Mouse (Mus musculus): Measurements from ENCODE around the gene Ift57. TPM values are rescaled to one million over a fixed set of nuclear protein-coding genes. Genes with fewer than 3 reads are reported as not detected.

Gene Ift57
- total RNA-seq, 2 experiments from 2014 or later, result 10.1 to 12.6 TPM

GRCm38 (mm10) chr16:49790575-49791465 is 91.8 kb downstream of the Ift57 start:
- DNase-seq (ENCODE audit: low spot score in 2 of 2), result no peak

- no peak for DNase-seq (ENCODE audit: low spot score in 2 of 2)
Observed at GRCm38 (mm10) chr16:49792446-49792878, 93.4 kb downstream of the Ift57 start.

GRCm38 (mm10) chr16:49793596-49793995 is 94.6 kb downstream of the Ift57 start:
- DNase-seq (ENCODE audit: low spot score in 2 of 2), result no peak

GRCm38 (mm10) chr16:49796271-49796670 is 97.2 kb downstream of the Ift57 start:
- no peak for DNase-seq (ENCODE audit: low spot score in 2 of 2)

- no peak for DNase-seq (ENCODE audit: low spot score in 2 of 2)
Observed at GRCm38 (mm10) chr16:49796954-49797353, 97.9 kb downstream of the Ift57 start.

GRCm38 (mm10) chr16:49798790-49799189 is 99.8 kb downstream of the Ift57 start:
- no peak for DNase-seq (ENCODE audit: low spot score in 2 of 2)

- DNase-seq (ENCODE audit: low spot score in 2 of 2), result no peak
Observed at GRCm38 (mm10) chr16:49799597-49800561, 100.8 kb downstream of the Ift57 start, which contains the start of gene Cd47. Gene Cd47 (plus strand): TSS chr16:49800533.

GRCm38 (mm10) chr16:49800996-49801395 is 102.0 kb downstream of the Ift57 start:
- no peak for DNase-seq (ENCODE audit: low spot score in 2 of 2)

GRCm38 (mm10) chr16:49801399-49801798 is 102.4 kb downstream of the Ift57 start:
- DNase-seq (ENCODE audit: low spot score in 2 of 2), result no peak

GRCm38 (mm10) chr16:49802993-49803392 is 104.0 kb downstream of the Ift57 start:
- DNase-seq (ENCODE audit: low spot score in 2 of 2), result no peak

GRCm38 (mm10) chr16:49803932-49804461 is 105.0 kb downstream of the Ift57 start:
- no peak for DNase-seq (ENCODE audit: low spot score in 2 of 2)

- no peak for DNase-seq (ENCODE audit: low spot score in 2 of 2)
Observed at GRCm38 (mm10) chr16:49806920-49807319, 107.9 kb downstream of the Ift57 start.

GRCm38 (mm10) chr16:49807419-49807841 is 108.4 kb downstream of the Ift57 start:
- DNase-seq (ENCODE audit: low spot score in 2 of 2), result no peak

GRCm38 (mm10) chr16:49807862-49808430 is 108.9 kb downstream of the Ift57 start:
- no peak for DNase-seq (ENCODE audit: low spot score in 2 of 2)

- no peak for DNase-seq (ENCODE audit: low spot score in 2 of 2)
Observed at GRCm38 (mm10) chr16:49811897-49812296, 112.9 kb downstream of the Ift57 start.

- DNase-seq (ENCODE audit: low spot score in 2 of 2), result no peak
Observed at GRCm38 (mm10) chr16:49812821-49813616, 114.0 kb downstream of the Ift57 start.

GRCm38 (mm10) chr16:49814419-49814818 is 115.4 kb downstream of the Ift57 start:
- no peak for DNase-seq (ENCODE audit: low spot score in 2 of 2)
